Mouse (Mus musculus) limb, embryonic 11.5 days (tissue): ENCODE results near the gene Map4k4. TPM values are rescaled to one million over a fixed set of nuclear protein-coding genes. Genes with fewer than 3 reads are reported as not detected.
A peak's percentile ranks its signal among the peaks of the same experiment; 100 is the strongest.

Source experiments
- ATAC-seq: fragments of 200-750 bp; cut with Nextera tagmentation; 2 replicates; pipeline ENCODE4 v1.8.0; 2017; ENCODE audit warnings: low read depth; ENCODE audit not compliant: insufficient number of reproducible peaks, low FRiP score, low TSS enrichment
- DNase-seq: peaks from one replicate; pipeline ENCODE4 v3.0.0-alpha.2; 2015; ENCODE audit warnings: low spot score
- H3K27ac ChIP-seq: fragments of 300-500 bp; sonication (generic); replicated peaks from 2 replicates; pipeline ENCODE4 v1.5.1; 2014; ENCODE audit warnings: low read depth, mild to moderate bottlenecking, low read length
- H3K27me3 ChIP-seq: fragments of 300-500 bp; sonication (generic); 2 replicates; pipeline ENCODE4 v1.6.1; 2014; ENCODE audit warnings: mild to moderate bottlenecking, low read length, mixed read lengths; ENCODE audit not compliant: control insufficient read depth, insufficient read depth
- H3K36me3 ChIP-seq: fragments of 300-500 bp; sonication (generic); 2 replicates; pipeline ENCODE4 v1.6.1; 2014; ENCODE audit warnings: mild to moderate bottlenecking, low read length, moderate library complexity, mixed read lengths; ENCODE audit not compliant: control insufficient read depth, insufficient read depth
- H3K4me1 ChIP-seq: fragments of 300-500 bp; sonication (generic); 2 replicates; pipeline ENCODE4 v1.6.1; 2014; ENCODE audit warnings: low read length, mixed read lengths; ENCODE audit not compliant: control insufficient read depth, insufficient read depth
- H3K4me2 ChIP-seq: fragments of 300-500 bp; sonication (generic); 2 replicates; pipeline ENCODE4 v1.6.1; 2014; ENCODE audit warnings: low read depth, mild to moderate bottlenecking, moderate library complexity; ENCODE audit not compliant: severe bottlenecking
- H3K4me3 ChIP-seq: fragments of 300-500 bp; sonication (generic); 2 replicates; pipeline ENCODE4 v1.5.1; 2014; ENCODE audit warnings: low read depth, low read length
- H3K9ac ChIP-seq: fragments of 300-500 bp; sonication (generic); 2 replicates; pipeline ENCODE4 v1.6.1; 2014; ENCODE audit warnings: mild to moderate bottlenecking, low read length
- H3K9me3 ChIP-seq: fragments of 300-500 bp; sonication (generic); 2 replicates; pipeline ENCODE4 v1.6.1; 2016; ENCODE audit warnings: low read length; ENCODE audit not compliant: control insufficient read depth
- WGBS: fragments of 180-500 bp; shearing (Covaris S2); extraction: QIAGEN DNeasy Blood & Tissue Kit; methylation state at CpG from one replicate; pipeline ENCODE4 v1.1.7; 2014; 5-methylcytosine and 5-hydroxymethylcytosine counted together
- polyA plus RNA-seq: library from polyadenylated mRNA; unstranded; fragments of >200 nt; fragmentation: Nextera tagmentation; extraction: Ambion mirVana; gene quantifications from 2 replicates; pipeline ENCODE4 v1.2.1, GENCODE M21; 2014

The Map4k4 gene
- polyA plus RNA-seq: 38.0 and 43.7 TPM in 2 replicates

DNA sequence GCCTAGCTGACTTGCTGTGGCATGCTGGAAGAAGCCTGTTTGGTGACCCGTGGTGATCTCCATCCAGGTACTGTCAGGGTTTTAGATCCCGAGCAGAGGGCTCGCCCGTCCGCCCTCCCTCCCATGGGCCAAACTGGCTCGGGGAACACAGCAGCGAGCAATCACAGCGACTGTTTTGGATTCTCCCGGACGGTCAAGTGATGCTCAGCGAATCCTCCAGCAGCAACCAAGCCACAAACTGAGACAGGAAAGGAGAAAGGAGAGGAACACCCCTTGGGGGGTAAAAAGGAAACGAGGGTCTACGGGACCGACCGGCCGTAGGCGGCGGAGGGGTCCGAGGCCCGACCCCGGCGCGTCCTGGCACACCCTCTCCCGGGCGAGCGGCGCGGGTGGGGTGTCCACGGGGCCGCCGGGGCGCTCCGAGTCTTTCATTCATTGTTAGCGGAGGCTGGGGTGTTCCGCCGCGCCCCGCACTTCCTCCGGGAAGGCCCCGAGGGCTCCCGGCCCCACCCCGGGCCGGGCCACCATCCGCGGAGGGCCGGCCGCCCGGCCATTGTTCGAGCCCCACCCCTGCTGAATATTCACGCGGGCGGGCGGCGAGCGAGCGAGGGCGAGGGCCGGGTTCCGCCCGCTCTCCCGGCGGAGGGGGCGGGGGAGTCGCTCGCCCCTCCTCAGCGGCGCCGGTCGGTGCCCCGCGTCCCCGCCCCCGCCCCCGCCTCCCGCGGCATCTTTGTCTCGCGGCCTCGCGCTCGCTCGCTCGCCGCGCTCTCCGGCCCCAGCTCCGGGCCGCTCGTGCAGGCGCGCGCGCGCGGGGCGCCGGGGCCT, at the start of gene Map4k4:
TSS of gene Map4k4 (plus strand) at position 733 of the 825 bp plus-strand sequence.
- Histone ChIP-seq H3K36me3 (no peaks in the 10 kb centered on the region), H3K4me2 (peak within 1 kb of the TSS; percentile 80), H3K27ac (peak within 1 kb of the TSS; percentile 96), H3K9me3 (no peaks in the 10 kb centered on the region; the same call in 1 of the 2 replicates), H3K27me3 (no peaks in the 10 kb centered on the region), H3K4me1 (peaks cover 15% of the 10 kb centered on the region), H3K4me3 (peak within 1 kb of the TSS; percentile 89), H3K9ac (peak within 1 kb of the TSS; percentile 100)
- ATAC-seq: peak; percentile 94
- under 1% methylated on average over 59 of the region's 97 CpGs for WGBS
- peak; percentile 85 for DNase-seq

DNA sequence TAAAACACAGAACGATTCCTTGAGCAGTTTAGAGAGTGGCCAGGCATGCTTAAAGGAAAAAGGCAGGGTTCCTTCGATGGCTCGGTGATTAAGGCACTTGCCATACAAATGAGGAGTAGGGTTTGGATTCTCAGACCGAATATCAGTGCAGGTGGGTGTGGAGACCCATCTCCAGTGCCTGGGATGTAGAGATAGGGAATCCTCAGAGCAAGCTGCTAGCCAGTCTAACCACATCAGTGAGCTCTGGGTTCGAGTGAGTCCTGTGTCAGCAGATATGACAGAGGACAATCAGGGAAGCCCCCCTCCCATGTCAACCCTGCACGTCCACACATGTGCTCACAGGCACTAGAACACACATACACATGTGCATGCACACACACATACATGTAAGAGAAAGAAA, 44.8 kb upstream of the Map4k4 start:
- Histone ChIP-seq H3K36me3 (no peaks in the 10 kb centered on the region), H3K4me1 (no peaks in the 10 kb centered on the region), H3K9ac (no peak overlapping the region), H3K27me3 (no peaks in the 10 kb centered on the region), H3K4me3 (no peak overlapping the region), H3K4me2 (no peak overlapping the region), H3K27ac (no peak overlapping the region), H3K9me3 (no peaks in the 10 kb centered on the region)
- ATAC-seq (no peak), DNase-seq (no peak)
- 89% methylated on average over 6 of the region's 6 CpGs for WGBS

DNA sequence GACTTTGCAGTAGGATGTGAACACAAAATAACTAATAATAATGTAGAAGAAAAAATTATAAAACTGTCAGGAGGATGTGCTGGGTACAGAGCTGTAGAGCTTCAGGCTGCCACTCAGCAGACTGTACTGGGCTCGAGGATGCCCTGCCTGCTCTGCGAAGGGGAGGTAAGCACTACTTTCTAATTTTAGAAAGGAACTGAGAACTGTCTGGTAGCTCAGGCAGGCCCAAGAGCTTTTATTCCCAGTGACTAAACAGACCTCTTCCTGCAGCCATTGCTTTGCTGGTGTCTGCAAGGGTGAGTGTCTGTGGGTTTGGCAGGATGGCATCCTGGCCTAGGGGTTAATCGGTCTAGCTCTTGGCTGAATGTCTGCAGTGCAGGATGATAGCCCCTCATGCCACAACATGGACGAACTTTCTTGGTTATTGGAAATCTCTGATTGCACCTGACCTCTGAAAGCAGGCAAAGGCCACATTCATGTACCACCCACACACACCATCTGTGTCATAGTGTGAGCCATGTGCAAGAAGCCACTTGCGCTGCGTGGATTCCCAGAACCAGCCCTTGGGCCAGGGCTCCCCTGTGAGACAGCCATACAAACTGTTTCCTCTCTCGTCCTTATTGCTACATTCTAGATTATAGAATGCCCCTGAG, 43.8 kb upstream of the Map4k4 start:
- no peak for DNase-seq
- H3K4me1 ChIP-seq: no peaks in the 10 kb centered on the region
- no peak for ATAC-seq
- no peaks in the 10 kb centered on the region for H3K9me3 ChIP-seq
- H3K4me2 ChIP-seq: no peak overlapping the region
- H3K4me3 ChIP-seq: no peak overlapping the region
- H3K27ac ChIP-seq: no peak overlapping the region
- no peaks in the 10 kb centered on the region for H3K27me3 ChIP-seq
- no peak overlapping the region for H3K9ac ChIP-seq
- H3K36me3 ChIP-seq: no peaks in the 10 kb centered on the region
- WGBS: 85% methylated on average over 7 of the region's 7 CpGs

DNA sequence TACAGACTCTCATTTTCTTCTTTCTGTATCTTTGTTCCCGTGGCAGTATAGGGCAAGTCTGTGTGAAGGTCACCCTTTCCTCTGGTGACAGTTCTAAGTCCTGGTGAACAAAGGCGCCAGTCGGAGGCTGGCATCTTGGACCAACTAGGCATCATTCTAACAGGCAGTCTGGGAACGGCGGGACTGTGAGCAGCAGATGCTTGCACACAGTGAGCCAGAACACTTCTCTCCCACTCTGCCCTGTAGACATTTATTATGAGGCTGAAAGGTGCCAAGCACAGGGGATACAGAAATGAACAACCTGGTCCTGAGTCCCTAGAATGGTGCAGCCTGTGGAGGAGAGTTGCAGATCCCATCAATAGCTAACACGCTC, 43.3 kb upstream of the Map4k4 start:
- no peak for DNase-seq
- Histone ChIP-seq H3K27ac (no peak overlapping the region), H3K9me3 (no peaks in the 10 kb centered on the region), H3K4me2 (no peak overlapping the region), H3K9ac (no peak overlapping the region), H3K36me3 (no peaks in the 10 kb centered on the region), H3K4me1 (no peaks in the 10 kb centered on the region), H3K4me3 (no peak overlapping the region), H3K27me3 (no peaks in the 10 kb centered on the region)
- WGBS: 85% methylated on average over 6 of the region's 6 CpGs
- no peak for ATAC-seq

DNA sequence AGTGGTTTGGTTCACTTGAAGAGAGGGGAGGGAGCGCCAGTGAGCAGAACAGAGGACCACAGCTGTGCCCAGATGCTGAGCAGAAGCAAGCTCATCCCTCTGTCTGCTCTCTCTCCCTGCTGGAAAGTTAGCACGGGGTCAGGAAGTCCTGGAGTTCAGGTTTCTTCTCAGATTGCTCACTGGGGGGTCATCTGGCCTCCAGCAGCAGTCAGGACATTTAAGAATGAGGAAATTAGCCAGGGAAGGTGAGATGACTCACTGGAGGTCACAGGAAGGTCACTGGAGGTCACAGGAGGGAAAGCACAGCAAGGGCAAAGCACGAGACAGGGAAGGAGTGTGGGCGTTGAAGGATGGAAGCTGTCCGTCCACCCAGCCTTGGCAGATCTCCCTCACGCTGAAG, 41.5 kb upstream of the Map4k4 start:
- Histone ChIP-seq H3K9ac (no peak overlapping the region), H3K36me3 (no peaks in the 10 kb centered on the region), H3K27me3 (no peaks in the 10 kb centered on the region), H3K9me3 (no peaks in the 10 kb centered on the region), H3K27ac (no peak overlapping the region), H3K4me2 (no peak overlapping the region), H3K4me1 (no peaks in the 10 kb centered on the region), H3K4me3 (no peak overlapping the region)
- no peak for DNase-seq
- ATAC-seq: no peak
- WGBS: 12% methylated on average over 6 of the region's 6 CpGs

DNA sequence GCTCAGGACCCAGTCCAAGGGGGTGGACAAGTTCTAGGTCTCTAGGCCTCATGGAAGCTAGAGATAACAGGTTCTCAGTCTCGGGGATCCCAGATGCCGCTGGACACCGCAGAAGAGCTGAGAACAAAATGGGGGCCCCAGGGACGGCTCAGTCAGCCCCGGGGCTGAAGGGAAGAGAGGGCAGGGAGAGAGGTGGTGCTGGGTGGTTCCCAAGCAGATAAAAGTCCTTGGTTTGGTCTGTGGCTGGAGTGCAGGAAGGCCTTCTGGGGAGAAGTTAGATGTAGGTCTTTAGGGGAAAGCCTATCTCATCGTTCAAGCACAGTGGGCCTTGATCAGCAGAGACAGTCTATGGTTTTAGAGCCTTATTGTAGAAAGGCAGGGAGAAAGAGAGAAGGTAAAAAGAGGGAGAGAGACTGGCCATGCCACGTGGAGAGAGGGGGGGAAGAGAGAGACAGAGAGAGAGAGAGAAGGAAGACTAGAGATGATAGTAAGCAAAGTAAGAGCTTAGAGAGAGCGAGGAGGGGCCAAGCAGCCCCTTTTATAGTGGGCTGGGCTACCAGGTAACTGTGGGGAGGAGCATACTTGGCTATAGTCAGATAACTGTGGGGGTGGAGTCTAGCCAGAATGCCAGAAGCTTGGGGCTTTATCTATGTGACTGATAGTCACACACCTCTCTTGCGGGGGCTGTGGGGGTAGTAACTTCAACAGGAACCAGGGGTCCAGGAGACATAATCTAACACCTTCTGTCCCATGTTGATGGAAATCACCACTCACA, 34.2 kb upstream of the Map4k4 start:
- Histone ChIP-seq H3K9ac (no peak overlapping the region), H3K4me1 (peaks cover 27% of the 10 kb centered on the region), H3K4me3 (no peak overlapping the region), H3K27me3 (no peaks in the 10 kb centered on the region), H3K9me3 (no peaks in the 10 kb centered on the region), H3K27ac (no peak overlapping the region), H3K36me3 (no peaks in the 10 kb centered on the region), H3K4me2 (no peak overlapping the region)
- DNase-seq (no peak), ATAC-seq (no peak)
- WGBS: 87% methylated on average over 9 of the region's 9 CpGs

DNA sequence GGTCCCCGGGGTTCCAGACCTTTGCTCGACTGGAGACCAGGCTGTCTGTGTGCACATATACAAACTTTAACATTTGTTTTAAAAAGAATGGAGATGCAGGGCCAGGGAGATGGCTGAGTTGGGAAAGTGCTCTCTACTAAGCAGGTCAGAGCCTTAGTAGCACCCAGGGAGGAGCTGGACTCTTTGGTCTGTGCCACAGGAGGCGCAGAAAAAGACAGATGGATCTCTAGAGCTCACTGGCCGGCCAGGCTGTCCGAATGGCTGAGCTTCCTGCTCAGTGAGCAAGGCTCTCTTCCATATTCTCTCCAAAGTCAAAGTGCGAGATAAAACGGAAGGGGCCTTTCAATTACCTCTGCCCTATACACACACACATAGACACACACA, 33.6 kb upstream of the Map4k4 start:
- WGBS: 66% methylated on average over 7 of the region's 7 CpGs
- Histone ChIP-seq H3K9me3 (no peaks in the 10 kb centered on the region), H3K4me3 (no peak overlapping the region), H3K36me3 (no peaks in the 10 kb centered on the region), H3K4me2 (no peak overlapping the region), H3K27me3 (no peaks in the 10 kb centered on the region), H3K27ac (no peak overlapping the region), H3K4me1 (peaks cover 27% of the 10 kb centered on the region), H3K9ac (no peak overlapping the region)
- ATAC-seq: no peak
- no peak for DNase-seq

DNA sequence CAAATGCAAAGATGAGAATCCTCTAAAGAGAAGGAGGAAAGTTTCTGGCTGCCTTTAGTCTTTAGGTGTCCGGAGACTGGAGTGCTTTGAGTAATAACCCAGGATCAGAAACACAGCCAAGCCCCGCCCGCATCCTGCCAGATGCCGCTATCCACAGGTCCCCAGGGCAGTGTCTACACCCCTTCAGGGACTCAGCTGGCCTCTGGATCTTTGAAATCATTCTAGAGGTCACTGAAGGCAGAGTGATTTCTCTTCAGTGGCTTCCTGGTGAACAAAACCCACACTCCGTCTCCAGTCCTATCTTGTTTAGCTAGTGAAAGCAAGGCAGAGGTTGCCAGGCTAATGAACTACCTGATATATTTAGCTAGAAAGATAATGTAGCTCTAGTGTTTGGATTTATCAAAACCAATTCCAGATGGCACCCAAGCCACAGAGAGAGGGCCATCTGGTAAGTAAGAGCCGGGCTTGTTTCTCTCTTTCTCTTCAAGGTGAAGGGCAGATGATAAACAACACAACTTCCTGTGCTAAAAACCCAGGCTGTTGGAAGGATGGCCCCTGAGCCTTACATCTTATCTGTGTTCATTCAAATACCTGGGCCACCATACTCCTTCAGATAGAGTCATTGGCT, 32.6 kb upstream of the Map4k4 start:
- peak overlapping the region; percentile 9; the same call in 1 of the 2 replicates for H3K27ac ChIP-seq
- 6% methylated on average over 6 of the region's 6 CpGs for WGBS
- no peaks in the 10 kb centered on the region for H3K36me3 ChIP-seq
- peaks cover 27% of the 10 kb centered on the region for H3K4me1 ChIP-seq
- H3K4me3 ChIP-seq: no peak overlapping the region
- DNase-seq: peak; percentile 71
- no peak overlapping the region for H3K4me2 ChIP-seq
- ATAC-seq: no peak
- no peak overlapping the region; the same call in 1 of the 2 replicates for H3K9ac ChIP-seq
- no peaks in the 10 kb centered on the region for H3K27me3 ChIP-seq
- no peaks in the 10 kb centered on the region for H3K9me3 ChIP-seq
